Mouse (Mus musculus): ENCODE measurements around the gene Prps1l3. TPM values are rescaled to one million over a fixed set of nuclear protein-coding genes. Genes with fewer than 3 reads are reported as not detected.
"Not testable (repeated sequence)": the region's sequence is repeated elsewhere in the genome, so short reads cannot be mapped to it uniquely, and the experiment has no call there.

The Prps1l3 gene
- 10 to 100 TPM; 15.9 to 16.5 TPM for total RNA-seq (2021)
- long read RNA-seq, experiment 1, transcript Prps1l3-201 (2 exons, 1,720 nt), result major isoform, 17 of 17 reads
- long read RNA-seq, experiment 1, partial matches to known transcripts, result 0 of 17 reads
- long read RNA-seq, experiment 1, other reads (novel, unspliced or antisense), result 0 of 17 reads
- long read RNA-seq, experiment 2, transcript Prps1l3-201 (2 exons, 1,720 nt), result major isoform, 14 of 14 reads
- long read RNA-seq, experiment 2, partial matches to known transcripts, result 0 of 14 reads
- long read RNA-seq, experiment 2, other reads (novel, unspliced or antisense), result 0 of 14 reads

DNA sequence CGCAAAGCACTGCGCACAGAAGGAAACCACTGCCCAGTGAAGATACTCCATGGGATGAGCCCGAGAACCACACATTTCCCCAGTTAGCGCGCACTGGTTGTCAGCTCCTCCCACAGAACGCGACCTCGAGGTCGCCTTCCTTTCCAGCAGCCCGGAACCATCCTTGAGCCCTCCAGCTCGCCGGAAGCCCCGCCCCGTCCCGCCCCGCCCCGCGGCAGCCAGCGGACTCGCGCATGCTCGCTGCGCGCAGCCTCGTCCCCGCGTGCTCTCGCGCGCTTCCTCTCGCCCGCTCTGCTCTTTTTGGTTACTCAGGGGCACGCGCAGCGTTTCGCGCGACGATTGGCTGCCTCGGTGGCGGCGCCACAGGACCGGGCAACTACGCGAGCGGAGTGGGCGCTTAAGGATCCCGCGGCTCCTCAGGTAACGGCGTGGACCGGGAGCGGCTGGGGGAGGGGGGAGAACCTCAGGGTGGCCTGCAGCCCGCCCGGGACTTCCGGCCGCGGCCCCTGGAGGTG is at the start of gene Prps1l3, which contains the start of gene Mipol1:
Gene Prps1l3 (plus strand): TSS at position 221 of the 515 bp plus-strand sequence.
Gene Mipol1 (plus strand): TSS at position 236 of the 515 bp plus-strand sequence.
- peak; percentile 84 to 89 for DNase-seq (ENCODE audit: low spot score in 2 of 2)

DNA sequence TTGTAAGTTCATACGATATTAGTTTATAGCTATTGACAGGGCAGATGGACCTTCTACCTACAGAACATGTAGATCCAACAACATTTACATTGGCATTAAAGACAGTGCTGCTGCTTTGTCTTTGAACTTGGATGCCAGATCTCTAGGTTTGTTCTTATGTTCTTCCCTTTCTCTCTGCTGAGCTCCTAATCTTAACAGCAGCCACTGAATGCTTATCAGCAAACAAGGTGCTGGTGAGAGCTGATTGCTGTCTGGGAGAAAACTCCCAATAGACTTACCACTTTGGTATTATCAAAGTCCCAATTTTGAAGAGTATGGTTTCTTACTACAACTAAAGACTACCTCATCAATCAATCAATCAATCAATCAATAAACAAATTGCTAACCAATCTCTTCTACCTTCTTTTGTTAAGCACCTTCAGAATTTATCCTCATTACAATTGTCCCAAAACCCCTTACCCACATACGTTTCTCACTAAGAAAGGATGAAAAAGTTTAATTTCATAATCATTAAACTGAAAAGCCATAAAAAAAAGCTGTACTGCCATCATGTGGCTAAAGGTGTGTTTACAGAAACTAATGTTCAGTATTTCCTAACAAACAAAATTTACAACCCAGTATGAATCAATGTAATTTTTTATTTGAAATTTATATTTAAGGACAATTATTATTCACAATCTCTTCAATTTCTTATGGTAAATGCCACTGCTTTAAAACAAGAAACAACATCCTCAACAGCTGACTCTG is 45.6 kb upstream of the Prps1l3 start:
- DNase-seq (ENCODE audit: low spot score in 2 of 2), result no peak

DNA sequence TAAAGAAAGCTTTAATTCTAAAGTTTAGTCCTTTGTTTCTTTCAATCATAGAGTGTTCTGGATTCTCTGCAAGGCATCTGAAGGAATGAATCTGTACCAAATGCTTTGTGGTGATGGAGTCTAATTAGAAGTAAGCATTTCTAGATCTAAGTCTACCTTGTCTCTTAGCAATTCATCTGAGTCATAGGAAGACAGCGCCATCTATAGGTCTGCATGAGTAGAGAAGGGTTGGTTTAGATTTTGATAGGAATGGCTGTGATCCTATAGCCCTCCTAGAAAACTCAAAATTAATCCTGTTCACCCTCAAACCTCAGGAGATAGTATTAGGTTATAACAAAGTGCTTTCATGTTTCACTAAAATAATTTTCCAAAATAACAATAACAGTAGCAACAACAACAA is 44.7 kb upstream of the Prps1l3 start:
- no peak for DNase-seq (ENCODE audit: low spot score in 2 of 2)

DNA sequence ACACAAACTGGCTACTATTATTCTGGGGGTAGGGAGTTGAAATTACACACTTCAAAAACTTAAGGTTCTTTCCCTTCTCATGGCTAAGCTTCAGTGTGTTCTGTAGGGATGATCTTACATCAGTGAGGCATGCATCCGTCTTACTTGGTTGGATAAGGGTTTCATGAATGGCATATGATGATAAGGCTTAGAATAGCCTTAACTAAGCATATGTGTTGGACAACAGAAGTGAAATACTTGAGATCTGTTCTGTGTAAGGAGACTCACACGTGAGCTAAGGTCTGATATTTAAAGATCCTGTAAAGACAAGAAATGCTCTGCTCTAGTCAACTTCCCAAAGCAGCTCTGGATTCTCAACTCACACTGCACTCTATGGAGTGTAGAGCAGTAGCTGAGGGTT is 44.1 kb upstream of the Prps1l3 start:
- no peak for DNase-seq (ENCODE audit: low spot score in 2 of 2)

DNA sequence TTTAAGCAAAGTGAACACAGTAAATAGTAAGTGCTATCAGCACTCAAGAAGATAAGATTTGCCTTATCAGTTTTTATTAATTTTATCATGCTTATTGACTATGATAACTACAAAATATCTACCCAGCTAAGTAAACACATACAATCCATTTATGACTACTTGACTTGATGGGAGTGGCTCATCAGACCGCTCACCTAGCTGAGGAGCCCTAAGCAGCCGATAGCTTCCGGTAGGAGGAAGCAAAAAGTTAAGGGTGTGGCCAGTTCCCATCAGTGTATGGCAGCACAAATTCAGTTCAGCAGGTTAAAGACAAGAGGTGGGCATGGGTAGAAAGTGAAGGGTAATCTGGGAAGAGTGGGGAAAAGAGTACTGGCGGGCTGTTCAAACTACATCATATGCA is 43.2 kb upstream of the Prps1l3 start:
- no peak for DNase-seq (ENCODE audit: low spot score in 2 of 2)

DNA sequence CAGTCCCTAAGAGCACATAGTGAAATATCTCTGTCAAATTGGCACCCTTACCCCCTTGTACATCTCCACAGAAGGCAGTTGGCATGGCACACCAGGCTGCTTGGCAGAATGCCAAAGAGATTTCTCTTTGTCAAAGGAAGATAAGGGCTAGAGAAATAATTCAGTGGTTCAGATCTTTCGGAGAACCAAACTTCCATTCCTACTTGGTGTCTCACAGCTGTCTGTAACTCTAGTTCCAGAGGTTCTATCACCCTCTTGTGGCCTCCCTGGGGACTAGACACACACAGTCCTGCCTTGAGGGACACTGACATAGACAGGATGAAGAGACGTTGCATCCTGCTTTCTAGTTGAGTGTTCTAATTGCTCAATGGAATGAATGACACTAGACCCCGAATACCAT is 35.6 kb upstream of the Prps1l3 start:
- DNase-seq (ENCODE audit: low spot score in 2 of 2), result no peak

DNA sequence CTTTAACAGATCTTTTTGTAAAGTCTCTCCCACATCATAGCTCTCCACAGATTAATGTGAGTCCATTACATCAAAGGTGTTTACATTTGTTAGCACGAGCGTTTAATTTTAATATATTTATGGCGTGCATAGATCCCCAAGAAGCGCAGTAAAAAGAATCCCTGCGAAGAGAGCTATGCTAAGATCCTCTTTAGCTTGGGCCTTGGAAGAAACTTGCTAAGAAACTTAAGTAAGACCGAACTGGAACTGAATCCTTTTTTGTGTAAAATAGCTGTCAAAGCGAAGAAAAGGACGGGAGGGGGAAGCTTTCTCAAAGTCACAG is 34.0 kb upstream of the Prps1l3 start:
- DNase-seq (ENCODE audit: low spot score in 2 of 2), result no peak

DNA sequence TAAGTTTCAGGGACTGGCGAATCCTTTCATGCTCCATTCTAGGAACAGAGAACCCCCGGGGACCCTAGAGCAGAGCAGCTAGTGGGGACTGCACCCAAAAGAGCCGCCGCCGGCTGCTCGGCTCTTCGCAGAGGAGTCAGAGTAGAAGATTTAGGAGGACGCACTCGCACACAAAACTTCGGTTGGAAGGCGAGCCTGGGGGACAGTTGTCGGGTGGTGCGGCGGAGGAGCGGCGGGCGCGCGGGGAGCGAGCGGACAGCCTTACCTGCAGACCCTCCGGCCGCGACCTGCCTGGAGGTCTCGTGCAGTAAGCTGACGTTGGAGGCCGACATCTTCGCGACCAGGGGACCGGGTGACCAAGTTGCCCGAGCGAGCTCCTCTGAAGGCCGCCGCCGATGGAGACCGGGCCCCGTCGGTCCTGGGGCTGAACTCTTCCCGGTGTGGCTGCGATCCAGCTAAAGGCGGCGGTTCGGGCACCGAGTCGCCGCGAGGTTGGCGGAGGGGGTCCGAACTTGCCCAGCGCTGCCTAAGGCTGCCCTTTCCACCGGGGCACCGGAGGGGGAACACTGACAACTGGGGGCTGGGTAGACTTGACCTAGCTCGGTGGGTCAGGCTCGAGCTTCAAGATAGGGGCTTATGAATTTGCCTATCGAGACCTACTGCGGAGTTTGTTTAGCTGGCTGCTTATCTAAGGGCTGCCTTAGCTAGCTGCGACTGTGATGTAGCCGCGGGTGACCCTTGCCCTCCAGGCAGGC is 33.4 kb upstream of the Prps1l3 start:
- peak; percentile 5 to 6 for DNase-seq (ENCODE audit: low spot score in 2 of 2)

DNA sequence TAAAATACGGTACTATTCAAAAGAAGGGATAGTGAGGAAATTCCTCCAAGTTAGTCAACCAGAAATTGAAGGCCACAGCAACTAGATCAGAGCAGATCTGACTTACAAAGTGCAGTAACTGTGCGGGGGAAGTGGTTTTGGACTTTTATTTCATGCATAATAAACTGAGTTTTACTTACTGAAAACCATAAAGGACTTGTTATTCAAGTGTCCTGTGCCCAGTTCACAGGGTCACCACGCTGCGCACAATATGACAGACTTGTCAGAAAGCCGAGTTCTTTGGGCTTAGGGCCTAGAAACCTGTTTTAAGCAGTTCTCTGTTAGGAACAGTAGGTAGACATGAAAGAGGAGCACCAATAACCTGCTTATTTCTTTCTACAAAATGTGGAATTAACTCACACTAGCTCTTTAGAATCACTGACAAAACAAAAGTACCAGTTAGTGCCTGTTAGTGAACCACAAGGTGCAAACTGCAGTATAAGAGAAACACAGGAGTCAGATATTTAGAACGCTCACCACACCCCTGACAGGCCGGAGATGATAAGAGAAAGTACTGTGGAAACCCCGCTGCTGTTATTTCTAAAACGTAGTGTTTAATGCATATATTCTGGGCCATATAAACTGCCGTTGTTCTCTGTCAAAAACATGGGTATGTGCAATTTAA is 32.7 kb upstream of the Prps1l3 start, which contains the start of gene Slc25a21:
Gene Slc25a21 (minus strand): TSS at position 110 of the 664 bp plus-strand sequence.
- DNase-seq (ENCODE audit: low spot score in 2 of 2), result no peak

DNA sequence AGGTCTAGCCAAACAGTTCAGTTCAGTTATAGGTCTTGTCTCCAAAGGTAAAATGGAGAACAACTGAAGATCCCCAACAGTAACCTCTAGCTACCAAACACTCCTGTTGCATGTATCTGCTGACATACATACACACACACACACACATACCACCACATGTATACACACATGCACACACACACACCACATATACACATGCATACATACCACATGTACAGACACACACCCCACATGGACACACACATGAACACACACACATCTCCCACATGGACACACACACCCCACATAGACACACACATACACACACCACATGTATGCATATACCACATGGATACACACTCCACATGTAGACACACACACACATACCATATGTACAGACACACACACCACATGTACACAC is 31.9 kb upstream of the Prps1l3 start:
- DNase-seq (ENCODE audit: low spot score in 2 of 2), result no peak

DNA sequence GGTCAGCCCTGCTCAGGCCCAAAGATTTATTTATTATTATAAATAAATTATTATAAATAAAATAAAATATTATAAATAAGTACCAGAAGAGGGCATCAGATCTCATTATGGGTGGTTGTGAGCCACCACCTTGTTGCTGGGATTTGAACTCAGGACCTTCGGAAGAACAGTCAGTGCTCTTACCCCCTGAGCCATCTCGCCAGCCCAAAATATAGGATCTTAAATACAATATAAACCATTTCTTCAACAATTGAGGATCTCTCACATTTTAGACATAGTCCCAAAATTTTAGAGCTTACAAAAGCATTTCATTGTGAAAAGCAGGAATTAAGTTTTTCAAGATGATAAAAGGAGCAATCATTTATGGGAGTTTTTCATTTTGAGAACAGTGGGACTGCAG is 30.8 kb upstream of the Prps1l3 start:
- DNase-seq (ENCODE audit: low spot score in 2 of 2), result no peak

DNA sequence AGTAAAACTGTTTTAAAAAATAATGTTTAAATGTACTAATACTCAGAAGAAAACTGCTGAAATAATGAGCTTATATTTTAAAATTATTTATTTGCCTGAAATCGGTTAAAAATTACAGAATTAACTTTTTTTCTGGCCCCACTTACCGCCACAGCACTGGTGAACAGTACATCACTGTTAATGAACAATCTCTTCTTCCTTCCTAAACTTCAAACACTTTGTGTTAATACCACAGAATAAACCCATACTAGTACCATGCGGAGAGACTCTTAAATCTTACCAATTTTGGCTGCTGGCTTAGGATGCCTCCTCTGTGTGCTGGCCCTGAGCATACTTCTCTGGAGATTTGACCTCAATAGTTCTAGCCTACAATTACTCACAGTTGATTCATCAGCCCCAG is 28.3 kb upstream of the Prps1l3 start:
- no peak for DNase-seq (ENCODE audit: low spot score in 2 of 2)

DNA sequence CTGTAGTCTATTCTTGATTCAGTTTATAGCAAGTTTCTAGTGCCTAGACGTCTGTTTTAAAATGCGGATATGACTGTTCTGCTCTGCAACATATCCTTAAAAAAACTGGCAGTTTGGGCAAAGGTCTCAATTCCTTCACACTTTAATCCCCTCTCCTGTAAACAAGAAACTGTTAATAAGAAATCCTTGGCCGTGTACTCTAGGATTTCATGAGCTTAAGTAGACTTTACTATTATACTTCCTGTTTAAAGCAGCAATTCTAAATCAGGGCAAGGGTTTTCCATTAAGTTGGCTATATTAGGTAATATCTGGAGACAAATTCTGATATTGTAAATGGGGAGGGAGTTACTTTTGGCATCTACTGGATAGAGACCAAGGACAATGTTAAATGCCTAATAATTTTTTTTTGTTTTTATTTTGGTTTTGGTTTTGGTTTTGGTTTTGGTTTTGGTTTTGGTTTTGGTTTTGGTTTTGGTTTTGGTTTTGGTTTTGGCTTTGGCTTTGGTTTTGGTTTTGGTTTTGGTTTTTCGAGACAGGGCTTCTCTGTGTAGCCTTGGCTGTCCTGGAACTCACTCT is 25.8 kb upstream of the Prps1l3 start:
- DNase-seq (ENCODE audit: low spot score in 2 of 2), result no peak

DNA sequence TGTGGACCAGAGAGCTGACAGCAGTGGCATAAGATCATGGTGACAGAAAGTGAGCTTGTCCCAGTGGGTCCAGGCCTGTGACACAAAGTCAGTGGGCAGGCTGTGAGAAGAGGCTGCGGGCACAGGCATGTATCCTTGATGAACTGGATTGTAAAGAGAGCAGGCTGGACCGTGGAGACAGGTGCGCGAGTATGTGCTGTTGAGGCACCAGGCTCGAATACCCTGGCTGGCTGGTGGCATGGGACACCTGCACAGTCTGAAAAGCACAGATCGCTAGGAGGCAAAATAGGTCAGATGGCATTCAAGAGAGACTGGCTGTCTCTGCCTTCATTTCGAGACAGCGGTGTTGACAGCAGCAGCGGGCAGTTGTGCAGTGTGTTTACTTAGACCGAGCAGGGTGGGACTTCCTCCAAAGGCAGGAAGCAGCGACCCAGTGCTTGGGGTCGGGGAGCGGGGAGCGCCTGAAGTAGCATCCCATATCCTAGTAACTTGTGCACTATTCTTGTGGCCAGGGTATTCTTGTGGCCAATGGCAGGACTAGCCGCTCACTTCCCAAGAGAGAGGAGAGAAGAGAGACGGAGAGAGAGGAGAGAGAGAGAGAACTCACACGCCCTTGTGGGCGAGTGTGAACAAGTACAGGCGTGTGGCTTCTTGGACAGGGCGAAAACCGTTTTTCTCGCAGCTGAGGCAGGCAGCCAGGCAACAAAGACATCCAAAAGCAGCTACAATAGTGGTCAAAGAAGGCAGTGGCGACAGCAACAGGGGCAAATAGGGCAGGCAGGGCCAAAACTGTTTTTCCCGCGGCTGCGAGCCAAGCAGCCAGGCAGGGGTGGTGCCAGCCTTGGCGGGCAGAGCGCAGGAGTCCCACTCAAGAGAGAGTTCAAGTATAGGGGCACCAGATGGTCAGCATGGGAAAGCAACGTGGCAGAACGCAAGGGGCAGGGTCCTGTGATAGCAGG is 18.6 kb upstream of the Prps1l3 start:
- DNase-seq (ENCODE audit: low spot score in 2 of 2), result peak; percentile 7 to 24

DNA sequence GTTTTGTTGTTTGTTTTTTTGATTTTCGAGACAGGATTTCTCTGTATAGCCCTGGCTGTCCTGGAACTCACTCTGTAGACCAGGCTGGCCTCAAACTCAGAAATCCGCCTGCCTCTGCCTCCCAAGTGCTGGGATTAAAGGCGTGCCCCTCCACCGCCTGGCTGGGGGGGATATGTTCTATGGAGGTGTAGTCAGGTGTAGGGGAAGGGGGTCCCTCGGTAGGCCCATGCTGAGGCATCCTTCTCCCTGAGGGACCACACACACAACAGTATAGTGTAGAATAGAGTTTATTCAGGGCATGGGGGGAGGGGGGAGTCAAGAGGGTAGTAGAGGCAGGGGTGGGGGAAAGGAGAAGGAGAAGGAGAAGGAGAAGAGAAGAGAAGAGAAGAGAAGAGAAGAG is 17.7 kb upstream of the Prps1l3 start:
- not testable (repeated sequence) for DNase-seq (ENCODE audit: low spot score in 2 of 2)

DNA sequence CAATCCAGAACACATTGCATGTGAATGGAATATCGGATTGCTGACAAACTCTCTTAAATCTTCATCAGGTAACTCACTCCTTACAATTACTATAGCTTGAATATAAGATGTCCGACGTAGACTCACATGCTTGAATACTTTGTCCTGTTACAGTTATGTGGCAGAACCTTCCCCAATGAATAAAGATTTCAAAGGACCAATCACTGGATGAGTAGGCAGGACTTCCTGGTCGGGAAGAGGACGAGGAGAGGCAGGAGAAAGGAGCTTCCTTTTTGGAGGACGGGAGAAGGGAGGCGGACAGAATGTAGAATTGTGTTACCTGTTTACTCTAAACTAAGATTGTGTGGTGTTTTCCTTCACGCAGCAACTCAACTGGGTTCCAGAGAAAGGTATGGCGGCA is 3.8 kb upstream of the Prps1l3 start:
- no peak for DNase-seq (ENCODE audit: low spot score in 2 of 2)

DNA sequence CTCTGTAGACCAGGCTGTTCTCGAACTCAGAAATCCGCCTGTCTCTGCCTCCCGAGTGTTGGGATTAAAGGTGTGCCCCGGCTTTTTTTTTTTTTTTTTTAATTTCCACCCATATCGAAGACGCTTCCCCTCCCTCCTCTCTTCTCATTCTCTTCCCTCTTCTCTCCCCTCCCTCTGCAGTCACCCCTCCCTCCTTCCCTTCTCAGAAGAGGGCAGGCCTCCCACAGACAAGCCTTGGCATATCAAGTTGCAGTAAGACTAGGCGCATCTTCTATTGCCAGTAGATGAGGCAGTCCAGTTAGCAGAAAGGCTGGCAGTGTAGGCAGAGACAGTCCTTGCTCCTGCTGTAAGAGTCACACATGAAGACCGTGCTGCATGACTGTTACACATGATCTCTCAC is 2.4 kb upstream of the Prps1l3 start:
- DNase-seq (ENCODE audit: low spot score in 2 of 2), result no peak

DNA sequence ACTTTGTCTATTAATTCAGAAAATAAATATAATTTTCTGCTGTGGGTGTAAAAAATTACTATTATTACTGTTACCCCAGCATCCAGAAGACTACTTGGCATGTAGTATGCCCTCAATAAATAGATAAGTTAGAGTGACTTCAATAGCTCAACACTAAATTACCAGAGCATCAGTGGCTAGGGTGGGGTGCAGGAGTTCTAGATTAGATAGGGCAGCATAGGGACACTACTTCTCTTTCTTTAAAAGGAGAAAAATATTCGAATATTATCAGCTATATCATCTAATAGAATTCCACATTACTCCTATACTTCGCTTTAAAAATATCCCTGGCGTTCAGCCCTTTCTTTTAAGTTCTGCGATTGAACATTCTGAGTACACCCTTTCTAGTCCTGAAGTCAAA is 509 bp upstream of the Prps1l3 start:
- no peak for DNase-seq (ENCODE audit: low spot score in 2 of 2)

DNA sequence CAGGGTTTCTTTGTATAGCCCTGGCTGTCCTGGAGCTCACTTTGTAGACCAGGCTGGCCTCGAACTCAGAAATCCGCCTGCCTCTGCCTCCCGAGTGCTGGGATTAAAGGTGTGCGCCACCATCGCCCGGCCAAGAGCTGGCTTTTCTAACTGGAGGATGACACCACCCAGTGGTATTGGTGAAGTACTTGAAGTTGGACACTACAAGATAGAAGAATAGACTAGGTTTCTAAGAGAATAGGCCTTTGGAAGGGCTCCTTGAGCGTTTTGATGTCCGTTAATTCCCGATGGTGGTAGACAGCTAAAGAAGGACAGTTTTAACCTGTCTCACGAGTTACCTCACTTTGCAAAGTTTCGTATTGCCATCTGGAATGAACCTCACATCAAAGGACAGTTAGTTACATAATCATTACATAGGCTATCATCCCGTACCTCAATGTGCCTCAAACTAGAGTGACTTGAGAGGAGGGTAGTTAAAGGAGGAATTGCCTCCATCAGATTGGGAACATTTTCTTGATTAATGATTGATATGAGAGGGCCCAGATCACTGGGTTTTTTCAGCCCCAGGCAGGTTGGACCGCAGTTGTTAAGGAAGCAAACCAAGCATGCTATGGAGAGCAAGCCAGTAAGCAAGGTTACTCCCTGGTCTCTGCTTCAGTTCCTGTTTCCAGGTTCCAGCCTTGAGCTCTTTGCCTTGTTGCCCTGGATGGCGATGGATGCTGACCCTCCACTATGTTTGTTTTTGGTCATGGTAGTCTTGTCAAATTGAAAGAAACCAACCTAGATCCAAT is 1.1 kb downstream of the Prps1l3 start:
- no peak for DNase-seq (ENCODE audit: low spot score in 2 of 2)

All from left cerebral cortex, adult 18-20 months (tissue).